ENCODE assay signal across 30 mouse cellular contexts in the genomic region with DNA sequence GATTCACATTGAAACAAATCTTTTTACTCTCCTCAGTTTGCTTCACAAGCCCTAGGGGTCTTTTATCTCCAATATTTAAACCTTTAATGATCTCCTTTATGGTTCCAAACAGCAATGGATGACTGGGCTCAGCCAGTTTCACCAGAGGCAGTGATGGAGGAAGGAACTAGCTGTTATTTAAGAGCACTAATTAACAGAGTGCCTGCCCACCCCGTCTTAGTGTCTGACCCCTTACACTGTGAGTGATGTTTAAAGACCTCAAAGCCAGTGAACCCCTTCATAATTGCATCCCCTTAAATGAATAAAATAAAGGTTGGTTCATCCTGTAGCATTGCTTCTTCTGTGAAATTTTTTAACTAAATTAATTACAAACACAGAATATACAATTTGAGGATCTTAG. TPM values are rescaled to one million over a fixed set of nuclear protein-coding genes. Genes with fewer than 3 reads are reported as not detected.
"Had no signal": no experiment of that assay in that cellular context is flagged by ENCODE, and none has a peak within 500 bp of the region (broad histone marks: within the 10 kb centered on the region; RNA-seq: fewer than 3 reads in every experiment).

No protein-coding gene starts in this region.

- H3K9me3 ChIP-seq: limb, embryonic 12.5 days; limb, embryonic 13.5 days; limb, embryonic 15.5 days; liver, embryonic 12.5 days; liver, embryonic 13.5 days; liver, embryonic 15.5 days; lung, embryonic 15.5 days; megakaryocyte, embryonic 14.5 days; midbrain, embryonic 10.5 days; midbrain, embryonic 12.5 days; midbrain, embryonic 13.5 days; midbrain, embryonic 15.5 days had no signal

- H3K4me3 ChIP-seq: limb, embryonic 12.5 days; limb, embryonic 13.5 days; limb, embryonic 15.5 days; liver, embryonic 12.5 days; liver, embryonic 13.5 days; liver, embryonic 15.5 days; lung, embryonic 15.5 days; megakaryocyte, embryonic 14.5 days; midbrain, embryonic 10.5 days; midbrain, embryonic 12.5 days; midbrain, embryonic 13.5 days; midbrain, embryonic 15.5 days; myocyte had no signal

- H3K36me3 ChIP-seq: limb, embryonic 13.5 days; limb, embryonic 15.5 days; liver, embryonic 12.5 days; liver, embryonic 13.5 days; liver, embryonic 15.5 days; midbrain, embryonic 12.5 days; midbrain, embryonic 13.5 days; midbrain, embryonic 15.5 days had no signal

- ATAC-seq: liver, embryonic 12.5 days; liver, postnatal 0 days; lung, postnatal 0 days; midbrain, embryonic 13.5 days; midbrain, embryonic 15.5 days; midbrain, embryonic 16.5 days had no signal

- H3K27me3 ChIP-seq: limb, embryonic 12.5 days; limb, embryonic 13.5 days; limb, embryonic 15.5 days; liver, embryonic 12.5 days; liver, embryonic 13.5 days; liver, embryonic 15.5 days; lung, embryonic 15.5 days; megakaryocyte, embryonic 14.5 days; midbrain, embryonic 12.5 days; midbrain, embryonic 13.5 days; midbrain, embryonic 15.5 days had no signal

- DNase-seq: left cerebral cortex, postnatal 4 days; liver; liver, embryonic 13.5 days; liver, postnatal 0 days; lung, adult 18-20 months; lung, adult 2 months; lung, embryonic 14.5 days; lung, postnatal 10 days; lung, postnatal 14 days; lung, postnatal 36 days; lung, postnatal 4 days; midbrain, embryonic 14.5 days had no signal

- H3K4me1 ChIP-seq: limb, embryonic 15.5 days; liver, embryonic 12.5 days; liver, embryonic 13.5 days; liver, embryonic 15.5 days; megakaryocyte, embryonic 14.5 days; midbrain, embryonic 12.5 days; midbrain, embryonic 15.5 days had no signal

- H3K27ac ChIP-seq: limb, embryonic 12.5 days; limb, embryonic 13.5 days; limb, embryonic 15.5 days; liver, embryonic 12.5 days; liver, embryonic 13.5 days; liver, embryonic 14.5 days; liver, embryonic 15.5 days; lung, embryonic 15.5 days; macrophage; midbrain, embryonic 10.5 days; midbrain, embryonic 12.5 days; midbrain, embryonic 13.5 days; midbrain, embryonic 15.5 days had no signal

- H3K9ac ChIP-seq: limb, embryonic 12.5 days; limb, embryonic 13.5 days; limb, embryonic 15.5 days; liver, embryonic 12.5 days; liver, embryonic 13.5 days; liver, embryonic 14.5 days; liver, embryonic 15.5 days; liver, postnatal 0 days; lung, embryonic 14.5 days; lung, embryonic 15.5 days; midbrain, embryonic 12.5 days; midbrain, embryonic 13.5 days; midbrain, embryonic 15.5 days had no signal

- H3K4me2 ChIP-seq: limb, embryonic 12.5 days; limb, embryonic 13.5 days; limb, embryonic 15.5 days; liver, embryonic 11.5 days; liver, embryonic 12.5 days; liver, embryonic 13.5 days; liver, embryonic 15.5 days; lung, embryonic 14.5 days; lung, embryonic 15.5 days; midbrain, embryonic 11.5 days; midbrain, embryonic 12.5 days; midbrain, embryonic 13.5 days; midbrain, embryonic 15.5 days had no signal

RNA-seq across cellular contexts. Expression of a gene that starts 19.4 kb away (rescaled TPM):
- polyA plus RNA-seq: macrophage had no signal
